Mouse (Mus musculus) G1E (cell line): ENCODE data around the gene Anxa1.

Experiments used
- CTCF ChIP-seq: IDR thresholded peaks from 2 replicates; pipeline ENCODE4 v1.5.1; 2012; ENCODE audit warnings: low read depth, low read length, inconsistent platforms, mixed read lengths
- GATA1 ChIP-seq: IDR thresholded peaks from 2 replicates; pipeline ENCODE4 v1.6.1; 2012; ENCODE audit warnings: borderline replicate concordance, low read length, inconsistent platforms, mixed read lengths
- TAL1 ChIP-seq: conservative IDR thresholded peaks from 2 replicates; pipeline ENCODE4 v1.6.1; 2012; ENCODE audit warnings: low read depth, low read length, inconsistent platforms, mixed read lengths

- TF ChIP-seq CTCF: no peak
- no peak for TF ChIP-seq GATA1
- TF ChIP-seq TAL1: no peak
Observed at GRCm38 (mm10) chr19:20363221-20363620, 27.5 kb downstream of the Anxa1 start.
